Mouse (Mus musculus) MEL-GATA-1-ER (cell line): ENCODE data around the gene Ddit4.
"Not testable (repeated sequence)": the region's sequence is repeated elsewhere in the genome, so short reads cannot be mapped to it uniquely, and the experiment has no call there.

Experiments
- DNase-seq: peaks from one replicate; pipeline ENCODE4 v3.0.0-alpha.2; 2012; ENCODE audit warnings: low read depth; ENCODE audit errors: extremely low read depth

Ddit4 gene

GRCm38 (mm10) chr10:59951211-59952151, at the start of gene Ddit4:
TSS of gene Ddit4 (minus strand) at chr10:59951834.
- DNase-seq = peak; percentile 93

GRCm38 (mm10) chr10:59999057-59999456, 47.4 kb upstream of the Ddit4 start:
- DNase-seq = no peak

GRCm38 (mm10) chr10:59997591-59997990, 46.0 kb upstream of the Ddit4 start:
- peak; percentile 61 for DNase-seq

GRCm38 (mm10) chr10:59995889-59996288, 44.3 kb upstream of the Ddit4 start:
- no peak for DNase-seq

GRCm38 (mm10) chr10:59993813-59994212, 42.2 kb upstream of the Ddit4 start:
- DNase-seq = not testable (repeated sequence)

- DNase-seq = no peak
These were observed 40.4 kb upstream of the Ddit4 start for GRCm38 (mm10) chr10:59992024-59992423.

GRCm38 (mm10) chr10:59991262-59991880, 39.7 kb upstream of the Ddit4 start:
- no peak for DNase-seq

- DNase-seq = no peak
These were observed 38.8 kb upstream of the Ddit4 start for GRCm38 (mm10) chr10:59990393-59990792.

GRCm38 (mm10) chr10:59988036-59988435, 36.4 kb upstream of the Ddit4 start:
- no peak for DNase-seq

- DNase-seq = no peak
These were observed 30.8 kb upstream of the Ddit4 start for GRCm38 (mm10) chr10:59982379-59982873.

- DNase-seq = no peak
These were observed 30.2 kb upstream of the Ddit4 start for GRCm38 (mm10) chr10:59981792-59982191.

- no peak for DNase-seq
These were observed 29.7 kb upstream of the Ddit4 start for GRCm38 (mm10) chr10:59981336-59981735.

- DNase-seq = peak; percentile 47
These were observed 29.2 kb upstream of the Ddit4 start for GRCm38 (mm10) chr10:59980815-59981244.

GRCm38 (mm10) chr10:59978873-59979743, 27.5 kb upstream of the Ddit4 start:
- peak; percentile 62 for DNase-seq

GRCm38 (mm10) chr10:59978401-59978800, 26.8 kb upstream of the Ddit4 start:
- DNase-seq = no peak

GRCm38 (mm10) chr10:59977715-59978343, 26.2 kb upstream of the Ddit4 start:
- no peak for DNase-seq

- no peak for DNase-seq
These were observed 25.5 kb upstream of the Ddit4 start for GRCm38 (mm10) chr10:59977141-59977540.

GRCm38 (mm10) chr10:59974786-59975185, 23.2 kb upstream of the Ddit4 start:
- DNase-seq = peak; percentile 56

GRCm38 (mm10) chr10:59974191-59974664, 22.6 kb upstream of the Ddit4 start:
- DNase-seq = no peak

- DNase-seq = no peak
These were observed 21.8 kb upstream of the Ddit4 start for GRCm38 (mm10) chr10:59973400-59973799.

GRCm38 (mm10) chr10:59972999-59973398, 21.4 kb upstream of the Ddit4 start:
- DNase-seq = no peak
